Mouse (Mus musculus) neural tube, embryonic 11.5 days (tissue): ENCODE results near the gene Evc2. TPM values are rescaled to one million over a fixed set of nuclear protein-coding genes. Genes with fewer than 3 reads are reported as not detected.

Experiments used
- ATAC-seq: fragments of 200-750 bp; cut with Nextera tagmentation; 2 replicates; pipeline ENCODE4 v1.8.0; 2017; ENCODE audit warnings: moderate number of reproducible peaks, mild to moderate bottlenecking, moderate TSS enrichment, moderate library complexity; ENCODE audit not compliant: insufficient read depth, low FRiP score, low TSS enrichment
- DNase-seq: peaks from one replicate; pipeline ENCODE4 v3.0.0-alpha.2; 2015; ENCODE audit warnings: low spot score
- H3K27ac ChIP-seq: fragments of 300-500 bp; sonication (generic); 2 replicates; pipeline ENCODE4 v1.5.1; 2014; ENCODE audit warnings: low read depth, mild to moderate bottlenecking, low read length
- H3K27me3 ChIP-seq: fragments of 300-500 bp; sonication (generic); 2 replicates; pipeline ENCODE4 v1.6.1; 2014; ENCODE audit warnings: mild to moderate bottlenecking, low read length, mixed read lengths; ENCODE audit not compliant: control insufficient read depth, insufficient read depth
- H3K36me3 ChIP-seq: fragments of 300-500 bp; sonication (generic); 2 replicates; pipeline ENCODE4 v1.6.1; 2014; ENCODE audit warnings: mild to moderate bottlenecking, low read length, moderate library complexity, mixed read lengths; ENCODE audit not compliant: control insufficient read depth, insufficient read depth
- H3K4me1 ChIP-seq: fragments of 300-500 bp; sonication (generic); 2 replicates; pipeline ENCODE4 v1.6.1; 2014; ENCODE audit warnings: low read length, mixed read lengths; ENCODE audit not compliant: control insufficient read depth, insufficient read depth
- H3K4me2 ChIP-seq: fragments of 300-500 bp; sonication (generic); 2 replicates; pipeline ENCODE4 v1.6.1; 2014; ENCODE audit warnings: low read depth, mild to moderate bottlenecking, moderate library complexity
- H3K4me3 ChIP-seq: fragments of 300-500 bp; sonication (generic); 2 replicates; pipeline ENCODE4 v1.5.1; 2014; ENCODE audit warnings: low read depth, low read length
- H3K9ac ChIP-seq: fragments of 300-500 bp; sonication (generic); 2 replicates; pipeline ENCODE4 v1.6.1; 2014; ENCODE audit warnings: mild to moderate bottlenecking, low read length
- H3K9me3 ChIP-seq: fragments of 300-500 bp; sonication (generic); 2 replicates; pipeline ENCODE4 v1.6.1; 2016; ENCODE audit warnings: low read length; ENCODE audit not compliant: control insufficient read depth
- WGBS: fragments of 180-500 bp; shearing (Covaris S2); extraction: QIAGEN DNeasy Blood & Tissue Kit; methylation state at CpG from one replicate; pipeline ENCODE4 v1.1.7; 2014; 5-methylcytosine and 5-hydroxymethylcytosine counted together
- polyA plus RNA-seq: library from polyadenylated mRNA; unstranded; fragments of >200 nt; fragmentation: Nextera tagmentation; extraction: Ambion mirVana; gene quantifications from 2 replicates; pipeline ENCODE4 v1.2.1, GENCODE M21; 2014

The Evc2 gene
- polyA plus RNA-seq, 1 experiment from 2014 or later, result 13.5 TPM

DNA sequence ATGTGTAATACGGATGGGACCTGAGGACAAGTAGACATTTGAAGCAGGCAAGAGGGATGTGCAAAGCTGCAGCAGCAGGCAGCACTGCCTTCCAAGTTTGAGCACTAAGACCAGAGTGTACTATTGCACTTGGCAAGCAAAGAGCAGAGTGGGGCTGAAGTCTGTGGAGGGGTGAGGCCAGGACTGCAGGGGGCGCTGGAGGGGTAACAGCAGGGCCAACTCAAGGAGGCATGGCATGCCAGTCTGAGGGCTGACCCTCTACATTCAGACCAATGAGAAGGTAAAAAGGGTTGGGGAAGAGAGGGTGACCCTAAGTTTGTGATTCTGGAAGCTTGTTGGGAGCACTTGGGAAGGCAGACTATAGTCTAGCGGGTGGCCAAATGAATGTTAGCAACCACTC is 45.3 kb downstream of the Evc2 start:
- ATAC-seq (no peak), DNase-seq (peak; percentile 24)
- H3K9ac ChIP-seq, result no peak overlapping the region
- H3K27me3 ChIP-seq, result no peaks in the 10 kb centered on the region
- H3K4me1 ChIP-seq, result no peaks in the 10 kb centered on the region
- H3K4me2 ChIP-seq, result no peak overlapping the region
- no peak overlapping the region for H3K27ac ChIP-seq
- WGBS, result 82% methylated on average over 3 of the region's 3 CpGs
- no peaks in the 10 kb centered on the region for H3K36me3 ChIP-seq
- H3K9me3 ChIP-seq, result no peaks in the 10 kb centered on the region
- no peak overlapping the region for H3K4me3 ChIP-seq

DNA sequence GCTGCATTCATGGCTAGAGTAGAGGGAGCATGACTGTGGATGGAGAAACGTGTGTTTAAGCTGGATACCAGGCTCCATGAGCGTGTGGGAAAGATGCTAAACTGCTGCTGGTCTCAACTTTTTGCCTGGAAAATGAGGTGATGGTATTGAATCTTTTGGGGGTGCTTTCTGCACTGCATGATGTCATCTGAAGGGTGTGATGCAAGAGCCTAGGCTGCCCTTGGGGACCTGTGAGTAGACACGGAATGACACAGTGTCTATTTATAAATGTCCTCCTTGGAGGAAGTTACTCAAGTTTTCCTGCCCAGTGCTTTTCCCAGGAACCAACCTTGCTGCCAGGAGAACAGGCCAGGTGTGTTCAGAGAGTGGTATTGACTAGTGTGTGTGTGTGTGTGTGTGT is 50.3 kb downstream of the Evc2 start:
- 96% methylated on average over 3 of the region's 3 CpGs for WGBS
- Histone ChIP-seq H3K36me3 (no peaks in the 10 kb centered on the region), H3K27me3 (no peaks in the 10 kb centered on the region), H3K4me1 (no peaks in the 10 kb centered on the region), H3K27ac (no peak overlapping the region), H3K9ac (no peak overlapping the region), H3K4me3 (no peak overlapping the region), H3K9me3 (no peaks in the 10 kb centered on the region), H3K4me2 (no peak overlapping the region)
- DNase-seq, result no peak
- no peak for ATAC-seq

DNA sequence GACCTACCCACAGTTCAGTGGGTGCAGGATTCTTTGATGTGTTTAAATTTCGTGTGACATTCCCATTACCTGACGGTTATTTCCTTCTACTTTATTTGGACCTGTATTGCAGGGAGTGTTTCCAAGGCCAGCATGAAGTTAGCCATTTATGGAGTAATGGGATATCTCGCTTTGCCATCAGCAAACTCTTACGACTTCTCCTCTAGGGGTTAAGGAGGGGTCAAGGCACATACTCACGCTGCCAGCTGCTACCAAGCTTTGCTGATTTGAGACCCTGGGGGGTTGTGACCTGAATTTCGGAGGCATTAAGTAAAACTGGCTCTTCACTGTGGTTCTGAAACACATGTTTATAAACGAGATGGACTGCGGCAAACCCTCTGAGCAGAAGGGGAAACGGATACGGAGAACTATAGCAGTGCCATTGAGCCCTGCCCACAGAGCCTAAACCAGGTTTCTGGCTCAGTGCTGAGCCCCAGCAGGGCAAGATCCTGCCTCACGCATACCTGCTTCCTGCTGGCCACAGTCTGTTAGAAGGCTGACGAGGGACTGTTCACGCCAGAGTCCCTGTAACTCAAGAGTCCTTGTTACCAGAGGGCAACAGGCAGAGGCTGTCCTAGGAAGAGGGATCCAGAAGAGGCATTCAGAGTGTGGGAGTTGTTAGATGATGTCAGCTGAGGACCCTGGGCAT is 51.7 kb downstream of the Evc2 start:
- no peak for ATAC-seq

DNA sequence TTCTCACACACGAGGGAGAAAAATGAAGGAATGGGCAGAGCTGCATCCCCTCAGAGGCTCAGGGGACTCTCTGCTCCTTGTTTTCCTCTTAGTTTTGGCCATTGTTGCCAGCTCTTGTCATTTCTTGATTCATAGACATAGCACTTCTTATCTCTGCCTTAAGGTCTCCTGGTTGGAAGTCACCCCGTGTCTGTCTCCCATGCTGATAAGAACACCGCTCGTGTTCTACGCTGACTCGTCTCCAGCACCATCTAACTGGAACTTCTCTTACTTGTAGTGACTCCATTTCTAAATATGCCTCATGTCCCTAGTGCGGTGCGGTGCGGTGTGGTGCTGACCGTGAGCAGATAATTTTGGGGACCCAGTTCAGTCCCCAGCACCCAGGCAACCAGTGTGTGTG is 52.6 kb downstream of the Evc2 start:
- Histone ChIP-seq H3K4me2 (no peak overlapping the region), H3K4me1 (no peaks in the 10 kb centered on the region), H3K27ac (no peak overlapping the region), H3K4me3 (no peak overlapping the region), H3K9me3 (no peaks in the 10 kb centered on the region), H3K9ac (no peak overlapping the region), H3K27me3 (no peaks in the 10 kb centered on the region), H3K36me3 (no peaks in the 10 kb centered on the region; the same call in 1 of the 2 replicates)
- DNase-seq, result no peak
- 97% methylated on average over 10 of the region's 10 CpGs for WGBS
- no peak for ATAC-seq

More for the DNA sequence above, 51.7 kb downstream of the Evc2 start:
- no peaks in the 10 kb centered on the region for H3K36me3 ChIP-seq
- no peaks in the 10 kb centered on the region for H3K27me3 ChIP-seq
- DNase-seq, result no peak
- H3K27ac ChIP-seq, result no peak overlapping the region
- H3K4me1 ChIP-seq, result no peaks in the 10 kb centered on the region
- no peak overlapping the region for H3K9ac ChIP-seq
- H3K9me3 ChIP-seq, result no peaks in the 10 kb centered on the region
- no peak overlapping the region for H3K4me3 ChIP-seq
- H3K4me2 ChIP-seq, result no peak overlapping the region
- WGBS, result 74% methylated on average over 13 of the region's 13 CpGs

DNA sequence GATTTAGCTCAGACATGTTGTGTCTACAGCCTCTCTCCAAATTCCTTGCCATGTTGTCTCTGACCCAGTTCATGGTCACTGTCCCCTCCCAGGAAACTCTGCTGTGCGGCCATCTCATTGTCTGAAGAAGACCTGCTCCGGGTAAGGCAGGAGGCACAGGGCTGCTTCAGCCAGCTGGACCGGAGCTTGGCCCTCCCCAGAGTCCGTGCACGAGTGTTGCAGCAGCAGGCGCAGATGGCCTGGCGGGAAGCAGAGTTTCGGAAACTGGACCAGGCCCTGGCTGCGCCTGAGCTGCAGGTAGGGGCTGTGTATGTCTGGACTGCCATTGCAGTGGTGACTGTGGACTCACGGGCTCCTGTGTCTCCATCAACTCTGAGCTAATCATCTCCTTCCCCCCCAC is 53.6 kb downstream of the Evc2 start:
- Histone ChIP-seq H3K27me3 (no peaks in the 10 kb centered on the region), H3K4me2 (no peak overlapping the region), H3K9me3 (no peaks in the 10 kb centered on the region), H3K9ac (no peak overlapping the region), H3K27ac (no peak overlapping the region), H3K36me3 (no peaks in the 10 kb centered on the region; the same call in none of the 2 replicates), H3K4me3 (no peak overlapping the region), H3K4me1 (no peaks in the 10 kb centered on the region)
- ATAC-seq (no peak), DNase-seq (no peak)
- 89% methylated on average over 10 of the region's 10 CpGs for WGBS

DNA sequence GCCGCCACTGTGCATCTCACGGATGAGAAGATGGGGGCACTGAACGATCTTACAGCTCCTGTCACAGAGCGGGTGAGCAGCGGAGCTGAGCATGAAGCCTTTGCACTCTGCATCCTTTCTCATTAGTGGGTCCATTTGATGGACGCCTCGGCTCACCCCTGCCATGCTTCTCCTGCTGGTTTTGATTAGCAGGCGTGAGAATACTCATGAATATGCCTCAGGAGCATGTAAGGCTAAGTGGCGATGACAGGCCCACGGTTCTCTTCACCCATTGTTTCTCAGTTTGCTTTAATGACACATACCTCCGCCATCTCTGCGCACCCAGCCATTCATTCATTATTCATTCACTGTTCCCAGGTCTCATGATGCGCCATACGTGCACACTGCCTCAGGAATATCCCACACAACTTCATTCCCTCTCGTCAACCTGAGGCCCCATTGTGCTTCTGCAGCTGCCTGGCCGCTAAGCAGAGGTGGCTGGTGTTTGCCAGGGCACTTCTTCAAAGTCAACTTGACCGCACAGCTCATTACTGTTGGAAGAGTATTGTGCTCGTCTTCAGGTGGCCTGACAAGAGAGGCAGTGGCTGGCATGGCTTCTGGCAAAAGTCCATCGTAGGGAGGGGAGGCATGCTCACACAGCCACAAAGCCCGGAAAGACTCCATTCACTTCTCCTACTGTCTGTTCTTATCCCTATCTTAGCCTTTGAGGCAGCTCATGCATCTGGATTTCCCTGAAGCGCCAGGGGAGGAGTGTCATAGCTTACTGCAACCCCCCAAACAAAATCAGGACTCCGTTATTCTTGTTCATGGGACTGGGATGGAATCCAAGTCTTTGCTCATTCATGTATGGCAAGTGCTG is 57.1 kb downstream of the Evc2 start:
- no peak for DNase-seq

DNA sequence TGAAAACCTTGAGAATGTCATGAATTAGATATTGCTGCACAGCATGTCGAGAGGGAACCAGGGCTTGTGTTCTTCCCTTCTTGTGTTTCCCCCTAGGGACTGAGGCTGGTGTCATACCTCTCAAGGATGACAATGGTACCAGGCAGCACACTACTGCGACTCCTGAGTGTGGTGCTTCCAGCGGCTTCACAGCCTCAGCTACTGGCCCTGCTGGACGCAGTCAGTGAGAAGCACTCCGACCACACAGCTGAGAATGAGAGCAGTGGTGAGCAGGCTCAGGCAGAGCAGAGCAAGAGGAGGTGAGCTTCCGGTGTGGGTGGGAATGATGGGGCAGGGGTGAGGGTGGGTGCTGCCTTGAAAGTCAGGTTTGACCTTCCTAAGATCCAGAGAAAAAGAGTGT is 80.7 kb downstream of the Evc2 start:
- Histone ChIP-seq H3K27ac (no peak overlapping the region), H3K9ac (no peak overlapping the region), H3K36me3 (peaks cover 2% of the 10 kb centered on the region), H3K4me1 (no peaks in the 10 kb centered on the region), H3K9me3 (no peaks in the 10 kb centered on the region), H3K4me2 (no peak overlapping the region), H3K4me3 (no peak overlapping the region), H3K27me3 (no peaks in the 10 kb centered on the region)
- DNase-seq (no peak), ATAC-seq (no peak)
- 91% methylated on average over 6 of the region's 6 CpGs for WGBS

More for the DNA sequence above, 57.1 kb downstream of the Evc2 start:
- peaks cover 4% of the 10 kb centered on the region for H3K36me3 ChIP-seq
- no peaks in the 10 kb centered on the region for H3K27me3 ChIP-seq
- H3K4me1 ChIP-seq, result no peaks in the 10 kb centered on the region
- no peak overlapping the region for H3K4me2 ChIP-seq
- no peaks in the 10 kb centered on the region for H3K9me3 ChIP-seq
- no peak overlapping the region for H3K4me3 ChIP-seq
- no peak overlapping the region for H3K9ac ChIP-seq
- H3K27ac ChIP-seq, result no peak overlapping the region
- 84% methylated on average over 22 of the region's 22 CpGs for WGBS
- ATAC-seq, result no peak

DNA sequence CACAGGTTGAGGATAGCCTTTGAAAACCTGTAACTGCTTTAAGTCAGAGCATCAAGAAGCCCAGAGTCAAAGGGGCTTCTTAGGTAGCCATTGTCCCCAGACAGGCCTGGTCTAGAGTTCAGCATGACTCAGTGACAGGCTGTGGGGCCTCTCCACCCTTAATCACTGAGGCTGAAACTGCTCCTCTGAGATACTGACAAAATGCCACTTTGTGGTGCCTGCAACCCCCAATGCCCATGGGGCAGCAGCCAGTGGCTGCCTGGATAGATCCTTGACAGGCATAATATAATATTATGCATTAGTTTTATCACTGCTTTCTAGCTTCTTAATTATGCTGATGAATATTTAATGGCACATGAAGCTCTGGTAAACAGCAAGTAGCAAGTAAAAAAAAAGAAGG is 88.9 kb downstream of the Evc2 start:
- no peaks in the 10 kb centered on the region for H3K4me1 ChIP-seq
- DNase-seq, result no peak

DNA sequence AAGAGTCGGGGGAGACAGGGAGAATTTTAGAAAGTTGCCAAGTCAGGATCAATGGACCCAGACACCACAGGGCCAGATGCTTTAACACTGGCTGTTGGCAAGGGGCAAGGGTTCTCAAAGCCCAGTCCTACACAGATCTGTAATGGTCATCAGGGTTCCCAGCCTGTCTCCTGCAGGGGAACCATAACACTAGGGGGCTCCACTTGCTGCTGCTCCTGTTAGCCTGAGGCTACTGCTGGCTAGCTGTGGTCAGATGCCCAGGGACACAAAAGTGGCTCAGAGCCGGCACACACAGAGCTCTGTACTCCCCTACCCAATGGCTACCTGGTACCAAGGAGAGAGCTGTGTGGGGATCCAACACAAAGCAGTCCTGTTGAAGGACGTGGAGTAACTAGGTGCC is 97.1 kb downstream of the Evc2 start:
- Histone ChIP-seq H3K9ac (no peak overlapping the region), H3K27me3 (no peaks in the 10 kb centered on the region), H3K9me3 (no peaks in the 10 kb centered on the region), H3K36me3 (no peaks in the 10 kb centered on the region), H3K4me3 (no peak overlapping the region), H3K4me1 (no peaks in the 10 kb centered on the region), H3K27ac (no peak overlapping the region), H3K4me2 (no peak overlapping the region)
- no peak for DNase-seq
- ATAC-seq, result no peak
- 71% methylated on average over 3 of the region's 3 CpGs for WGBS

More for the DNA sequence above, 88.9 kb downstream of the Evc2 start:
- Histone ChIP-seq H3K27me3 (no peaks in the 10 kb centered on the region), H3K27ac (no peak overlapping the region), H3K9ac (no peak overlapping the region), H3K36me3 (no peaks in the 10 kb centered on the region; the same call in 1 of the 2 replicates), H3K9me3 (no peaks in the 10 kb centered on the region), H3K4me3 (no peak overlapping the region), H3K4me2 (no peak overlapping the region)
- no peak for ATAC-seq
